Mouse (Mus musculus): ENCODE results near the gene Exosc6.

DNA sequence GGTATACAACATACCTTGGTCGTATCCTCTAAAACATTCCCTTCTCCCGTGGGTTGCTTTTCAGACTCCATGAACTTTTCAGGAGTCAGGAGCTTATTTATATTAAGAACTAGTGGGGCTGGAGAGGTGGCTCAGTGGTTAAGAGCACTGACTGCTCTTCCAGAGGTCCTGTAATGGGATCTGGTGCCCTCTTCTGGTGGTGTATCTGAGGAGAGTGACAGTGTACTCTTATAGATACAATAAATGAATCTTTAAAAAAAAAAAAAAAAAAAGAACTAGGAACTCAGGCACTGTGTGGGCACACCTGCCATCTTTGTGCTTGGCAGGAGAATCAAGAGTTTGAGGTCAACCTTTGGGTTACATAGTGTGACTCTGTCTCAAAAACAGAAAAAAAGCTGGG, 7.4 kb upstream of the Exosc6 start:
- TF ChIP-seq POLR2A (IDR thresholded peaks at IDR 0.05; ENCODE audit: borderline replicate concordance, control insufficient read depth, low read depth, low read length), result no peak
- TF ChIP-seq CTCF (IDR thresholded peaks at IDR 0.05; ENCODE audit: control insufficient read depth, insufficient read depth, low read length), result no peak

Measured in bone marrow, adult 2 months (tissue).